Mouse (Mus musculus): Measurements from ENCODE around the gene Gipc1. TPM values are rescaled to one million over a fixed set of nuclear protein-coding genes. Genes with fewer than 3 reads are reported as not detected.

The Gipc1 gene
- polyA plus RNA-seq (2012; rRNA removed) (100 and 102 TPM in 2 replicates), polyA plus RNA-seq (2014; fragmentation: Nextera tagmentation; extraction: Ambion mirVana) (134 and 138 TPM in 2 replicates)

GRCm38 (mm10) chr8:83652030-83652743 lies at the start of gene Gipc1:
TSS of gene Gipc1 (plus strand) at chr8:83652677.
- WGBS: 7% methylated on average over 44 of the region's 50 CpGs
- TF ChIP-seq POLR2A (IDR thresholded peaks at IDR 0.05; ENCODE audit: borderline replicate concordance, extremely low read depth, insufficient read depth, insufficient read length): peak; percentile 60; the same call in 1 of the 2 replicates
- Histone ChIP-seq H3K9ac (ENCODE audit: low read depth, low read length, severe bottlenecking) (peak within 1 kb of the TSS; percentile 78), H3K4me3 (replicated peaks; ENCODE audit: low read length) (peak within 1 kb of the TSS; percentile 89), H3K27me3 (ENCODE audit: control insufficient read depth, insufficient read depth, low read length) (no peaks in the 10 kb centered on the region), H3K36me3 (ENCODE audit: control insufficient read depth, insufficient read depth, low read length) (peaks cover 8% of the 10 kb centered on the region), H3K4me1 (ENCODE audit: control insufficient read depth, insufficient read depth, low read length) (peaks cover 12% of the 10 kb centered on the region), H3K4me2 (replicated peaks; ENCODE audit: low read depth, low read length, severe bottlenecking) (peak within 1 kb of the TSS; percentile 82), H3K9me3 (ENCODE audit: control insufficient read depth, low read length) (no peaks in the 10 kb centered on the region), H3K27ac (replicated peaks; ENCODE audit: low read depth, low read length) (peak within 1 kb of the TSS; percentile 79)
- ATAC-seq (ENCODE audit: low FRiP score, low read depth): peak; percentile 98
- DNase-seq (ENCODE audit: low spot score): peak; percentile 98

- Histone ChIP-seq H3K4me1 (ENCODE audit: control insufficient read depth, insufficient read depth, low read length) (peaks cover 12% of the 10 kb centered on the region), H3K9me3 (ENCODE audit: control insufficient read depth, low read length) (no peaks in the 10 kb centered on the region), H3K27ac (replicated peaks; ENCODE audit: low read depth, low read length) (peak within 1 kb of the TSS; percentile 98), H3K27me3 (ENCODE audit: control insufficient read depth, insufficient read depth, low read length) (no peaks in the 10 kb centered on the region), H3K4me2 (replicated peaks; ENCODE audit: low read depth, low read length, severe bottlenecking) (peak within 1 kb of the TSS; percentile 77), H3K36me3 (ENCODE audit: control insufficient read depth, insufficient read depth, low read length) (peaks cover 34% of the 10 kb centered on the region), H3K9ac (ENCODE audit: low read depth, low read length, severe bottlenecking) (peak within 1 kb of the TSS; percentile 90), H3K4me3 (replicated peaks; ENCODE audit: low read length) (peak within 1 kb of the TSS; percentile 85)
- WGBS: under 1% methylated on average over 34 of the region's 69 CpGs
- peak; percentile 99 for DNase-seq (ENCODE audit: low spot score)
- TF ChIP-seq POLR2A (IDR thresholded peaks at IDR 0.05; ENCODE audit: borderline replicate concordance, extremely low read depth, insufficient read depth, insufficient read length): peak; percentile 90; the same call in 1 of the 2 replicates
- peak; percentile 97 for ATAC-seq (ENCODE audit: low FRiP score, low read depth)
Measured at GRCm38 (mm10) chr8:83607661-83608397, 44.6 kb upstream of the Gipc1 start, which contains the start of the genes Tecr and Dnajb1. TSS of gene Tecr (minus strand) at chr8:83607971. TSS of gene Dnajb1 (plus strand) at chr8:83608193.

GRCm38 (mm10) chr8:83608398-83608829 lies 44.1 kb upstream of the Gipc1 start:
- H3K4me2 ChIP-seq (replicated peaks; ENCODE audit: low read depth, low read length, severe bottlenecking): peak overlapping the region; percentile 77
- peak overlapping the region; percentile 90 for H3K9ac ChIP-seq (ENCODE audit: low read depth, low read length, severe bottlenecking)
- no peak for TF ChIP-seq POLR2A (IDR thresholded peaks at IDR 0.05; ENCODE audit: borderline replicate concordance, extremely low read depth, insufficient read depth, insufficient read length)
- peak overlapping the region; percentile 98 for H3K27ac ChIP-seq (replicated peaks; ENCODE audit: low read depth, low read length)
- peak overlapping the region; percentile 85 for H3K4me3 ChIP-seq (replicated peaks; ENCODE audit: low read length)
- H3K36me3 ChIP-seq (ENCODE audit: control insufficient read depth, insufficient read depth, low read length): peaks cover 39% of the 10 kb centered on the region
- no peaks in the 10 kb centered on the region for H3K9me3 ChIP-seq (ENCODE audit: control insufficient read depth, low read length)
- peak; percentile 69 for ATAC-seq (ENCODE audit: low FRiP score, low read depth)
- DNase-seq (ENCODE audit: low spot score): peak; percentile 75
- H3K4me1 ChIP-seq (ENCODE audit: control insufficient read depth, insufficient read depth, low read length): peaks cover 12% of the 10 kb centered on the region
- H3K27me3 ChIP-seq (ENCODE audit: control insufficient read depth, insufficient read depth, low read length): no peaks in the 10 kb centered on the region
- whole genome bisulfite sequencing: under 1% methylated on average over 47 of the region's 51 CpGs

- no peak for ATAC-seq (ENCODE audit: low FRiP score, low read depth)
- Histone ChIP-seq H3K27ac (replicated peaks; ENCODE audit: low read depth, low read length) (peak overlapping the region; percentile 98), H3K36me3 (ENCODE audit: control insufficient read depth, insufficient read depth, low read length) (peaks cover 39% of the 10 kb centered on the region), H3K9ac (ENCODE audit: low read depth, low read length, severe bottlenecking) (peak overlapping the region; percentile 90), H3K27me3 (ENCODE audit: control insufficient read depth, insufficient read depth, low read length) (no peaks in the 10 kb centered on the region), H3K4me2 (replicated peaks; ENCODE audit: low read depth, low read length, severe bottlenecking) (peak overlapping the region; percentile 77), H3K4me1 (ENCODE audit: control insufficient read depth, insufficient read depth, low read length) (peaks cover 12% of the 10 kb centered on the region), H3K4me3 (replicated peaks; ENCODE audit: low read length) (peak overlapping the region; percentile 85), H3K9me3 (ENCODE audit: control insufficient read depth, low read length) (no peaks in the 10 kb centered on the region)
- 23% methylated on average over 9 of the region's 9 CpGs for WGBS
- TF ChIP-seq POLR2A (IDR thresholded peaks at IDR 0.05; ENCODE audit: borderline replicate concordance, extremely low read depth, insufficient read depth, insufficient read length): no peak
- DNase-seq (ENCODE audit: low spot score): no peak
Measured at GRCm38 (mm10) chr8:83609086-83609485, 43.4 kb upstream of the Gipc1 start.

- Histone ChIP-seq H3K36me3 (ENCODE audit: control insufficient read depth, insufficient read depth, low read length) (peaks cover 39% of the 10 kb centered on the region), H3K27ac (replicated peaks; ENCODE audit: low read depth, low read length) (no peak overlapping the region), H3K4me1 (ENCODE audit: control insufficient read depth, insufficient read depth, low read length) (peaks cover 12% of the 10 kb centered on the region), H3K9ac (ENCODE audit: low read depth, low read length, severe bottlenecking) (0 out of 2 replicates have a peak overlapping the region, but pooled peaks have one; percentile 26), H3K4me3 (replicated peaks; ENCODE audit: low read length) (peak overlapping the region; percentile 85), H3K4me2 (replicated peaks; ENCODE audit: low read depth, low read length, severe bottlenecking) (peak overlapping the region; percentile 77), H3K27me3 (ENCODE audit: control insufficient read depth, insufficient read depth, low read length) (no peaks in the 10 kb centered on the region), H3K9me3 (ENCODE audit: control insufficient read depth, low read length) (no peaks in the 10 kb centered on the region)
- DNase-seq (ENCODE audit: low spot score) (no peak), ATAC-seq (ENCODE audit: low FRiP score, low read depth) (no peak)
- no peak for TF ChIP-seq POLR2A (IDR thresholded peaks at IDR 0.05; ENCODE audit: borderline replicate concordance, extremely low read depth, insufficient read depth, insufficient read length)
- 93% methylated on average over 10 of the region's 10 CpGs for WGBS
Measured at GRCm38 (mm10) chr8:83609547-83610180, 42.8 kb upstream of the Gipc1 start.
